Mouse (Mus musculus) testis, postnatal 14 days (tissue): Measurements from ENCODE around the gene Mst1r.
A peak's percentile ranks its signal among the peaks of the same experiment; 100 is the strongest.

Experiments used
- DNase-seq: peaks from one replicate; pipeline ENCODE4 v3.0.0; 2021; ENCODE audit warnings: low spot score

Gene Mst1r

DNA sequence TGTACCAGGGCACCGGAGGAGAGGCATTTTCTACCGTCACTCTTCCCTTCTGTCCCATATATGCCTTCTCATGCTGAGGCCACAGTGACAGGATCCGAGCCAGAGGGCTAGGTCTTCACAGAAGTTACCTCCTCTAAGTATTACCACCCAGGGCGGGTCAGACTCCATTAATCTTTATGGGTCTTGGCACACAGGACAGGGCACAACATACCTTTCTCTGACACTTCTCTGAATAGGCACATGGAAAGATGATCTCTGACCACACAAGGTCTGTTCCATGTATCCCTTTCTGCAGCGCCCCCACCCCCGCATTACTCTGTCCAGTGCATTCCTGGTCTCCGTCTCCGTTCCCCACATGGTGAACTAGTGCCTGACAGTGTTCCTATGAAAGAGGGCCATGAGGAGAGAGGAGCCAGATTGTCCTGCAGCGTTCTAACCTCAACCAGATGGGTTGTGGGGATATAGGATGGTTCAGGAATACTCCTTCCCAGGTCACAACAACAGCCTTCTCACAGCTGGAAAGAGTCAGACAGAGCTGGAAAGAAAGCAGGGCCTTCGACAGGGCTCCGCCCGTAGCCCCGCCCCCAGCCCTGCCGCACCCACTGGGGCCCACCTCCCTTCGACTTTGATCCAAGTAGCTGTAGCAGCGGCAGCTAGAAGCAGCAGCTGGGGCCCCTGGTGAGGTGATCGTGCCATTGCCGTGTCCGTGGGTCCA is at the start of gene Mst1r:
Gene Mst1r (plus strand): TSS at position 622 of the 715 bp plus-strand sequence.
- DNase-seq: peak; percentile 75

DNA sequence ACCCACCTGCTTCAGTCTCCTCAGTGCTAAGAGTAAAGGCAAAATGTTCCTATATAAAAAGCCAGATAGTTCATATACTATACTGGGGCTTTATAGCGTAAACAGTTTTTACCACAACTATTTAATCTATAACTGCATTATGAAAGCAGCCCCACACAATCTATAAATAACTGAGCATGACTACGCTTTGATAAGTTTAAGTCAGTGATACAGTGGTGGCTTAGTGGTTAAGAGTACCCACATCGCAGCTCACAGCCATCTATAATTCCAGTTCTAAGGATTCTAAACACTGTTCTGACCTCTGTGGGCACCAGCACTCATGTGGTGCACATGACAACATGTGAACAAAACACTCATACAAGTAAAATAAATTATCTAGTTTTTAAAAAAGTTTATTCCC is 48.3 kb upstream of the Mst1r start:
- no peak for DNase-seq

DNA sequence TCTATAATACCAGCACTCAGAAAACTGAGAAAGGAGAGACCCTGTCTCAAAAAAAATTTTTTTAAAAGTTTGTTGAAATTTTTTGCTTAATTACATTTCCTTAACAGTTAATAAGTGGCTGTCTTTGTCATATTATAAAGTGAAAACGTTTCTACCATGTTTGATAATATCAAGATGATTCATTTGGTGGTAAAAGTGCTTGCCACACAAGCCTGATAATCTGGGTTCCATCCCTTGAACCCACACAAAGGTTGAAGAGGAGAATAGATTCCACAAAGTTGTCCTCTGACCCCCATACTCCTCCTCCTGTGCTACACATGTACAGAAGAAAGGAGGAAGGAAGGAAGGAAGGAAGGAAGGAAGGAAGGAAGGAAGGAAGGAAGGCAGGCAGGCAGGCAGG is 42.2 kb upstream of the Mst1r start:
- no peak for DNase-seq

DNA sequence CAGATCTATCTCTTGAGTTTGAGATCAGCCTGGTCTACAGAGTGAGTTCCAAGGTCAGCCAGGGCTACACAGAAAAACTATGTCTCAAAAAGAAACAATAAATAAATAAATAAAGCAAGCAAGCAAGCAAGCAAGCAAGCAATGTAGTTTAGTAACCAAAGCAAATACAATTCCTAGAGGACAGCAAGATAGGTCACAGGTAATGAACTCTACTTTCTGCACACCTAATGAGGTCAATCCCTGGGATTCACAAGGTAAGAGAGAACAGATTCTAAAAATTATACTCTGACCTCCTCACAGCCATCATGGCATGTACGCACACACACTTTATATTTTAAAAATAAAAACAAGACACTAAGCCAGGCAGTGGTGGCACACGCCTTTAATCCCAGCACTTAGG is 40.6 kb upstream of the Mst1r start:
- DNase-seq: no peak

DNA sequence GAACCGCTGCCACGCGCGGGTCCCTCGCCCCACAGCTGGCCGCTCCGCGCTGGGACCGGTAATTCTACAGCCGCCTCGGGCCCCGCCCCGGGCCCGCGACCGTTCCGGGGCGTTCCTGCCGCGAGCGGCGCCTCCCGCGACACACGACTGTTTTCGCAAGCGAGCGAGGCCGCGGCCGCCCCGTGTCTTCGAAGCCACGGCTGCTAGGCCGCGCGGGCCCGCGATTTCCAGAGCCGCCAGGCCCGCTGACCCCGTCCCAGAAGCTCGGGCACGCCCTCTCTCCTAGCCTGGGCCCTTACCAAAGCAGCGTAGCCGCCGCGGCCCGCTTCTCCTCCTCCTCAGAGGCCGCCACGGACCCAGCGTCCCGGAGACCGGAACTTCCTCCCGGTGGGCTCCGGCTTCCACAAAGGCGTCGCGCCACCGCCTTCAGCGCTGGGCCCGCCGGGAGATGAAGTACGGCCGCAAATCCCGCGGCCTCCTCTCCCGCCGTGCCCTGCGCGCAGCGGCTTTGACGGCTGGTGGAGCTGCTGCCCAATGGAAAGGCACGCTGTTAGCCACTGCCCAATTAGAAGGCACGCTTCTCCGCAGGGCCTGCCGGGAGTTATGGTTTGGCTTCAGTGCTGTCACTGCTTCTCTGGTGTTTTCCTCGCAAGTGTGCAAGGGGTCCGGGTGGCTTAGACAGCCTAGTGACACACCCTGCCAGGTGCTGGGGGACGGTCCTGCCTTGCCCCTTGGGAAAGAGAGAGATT is 34.1 kb upstream of the Mst1r start:
- peak; percentile 97 for DNase-seq

DNA sequence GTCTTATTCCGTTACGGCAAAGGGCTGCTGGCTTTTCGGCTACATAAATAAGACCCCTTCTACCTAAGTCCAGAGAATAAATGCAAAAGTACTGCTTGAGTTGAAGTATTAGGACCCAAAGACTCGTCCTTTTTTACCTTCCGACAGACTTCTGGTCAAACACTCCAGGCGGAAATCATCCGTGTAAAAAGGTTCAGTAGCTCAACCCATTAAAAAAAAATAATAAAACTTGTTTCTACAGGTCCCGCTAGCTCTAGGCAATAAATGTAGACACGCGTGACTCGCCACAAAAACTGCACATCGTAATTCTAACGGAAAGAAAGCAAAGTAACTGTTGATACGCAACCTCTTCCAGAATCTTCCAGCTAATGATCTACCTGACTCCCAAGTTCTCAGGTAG is 33.5 kb upstream of the Mst1r start, which contains the start of gene Rbm6:
Gene Rbm6 (minus strand): TSS at position 101 of the 400 bp plus-strand sequence.
- DNase-seq: no peak

DNA sequence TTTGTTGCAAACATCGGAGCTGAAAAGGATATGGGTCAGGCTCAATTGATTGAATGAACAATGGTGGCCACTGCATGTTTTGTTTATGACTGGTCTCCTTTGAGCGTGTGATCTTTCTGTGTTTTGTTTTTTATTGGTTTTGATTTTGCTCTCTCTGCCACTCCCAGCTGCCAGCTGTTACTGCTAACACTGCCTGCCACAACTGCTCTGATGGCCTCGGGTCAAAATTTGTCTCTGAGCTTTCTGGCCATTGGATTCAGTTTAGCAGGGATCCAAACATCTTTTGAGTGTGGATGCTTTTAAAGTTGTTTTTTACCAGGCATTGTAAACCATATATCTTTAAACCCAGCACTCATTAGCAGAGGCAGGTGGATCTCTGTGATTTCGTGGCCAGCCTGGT is 26.3 kb upstream of the Mst1r start:
- DNase-seq: no peak

DNA sequence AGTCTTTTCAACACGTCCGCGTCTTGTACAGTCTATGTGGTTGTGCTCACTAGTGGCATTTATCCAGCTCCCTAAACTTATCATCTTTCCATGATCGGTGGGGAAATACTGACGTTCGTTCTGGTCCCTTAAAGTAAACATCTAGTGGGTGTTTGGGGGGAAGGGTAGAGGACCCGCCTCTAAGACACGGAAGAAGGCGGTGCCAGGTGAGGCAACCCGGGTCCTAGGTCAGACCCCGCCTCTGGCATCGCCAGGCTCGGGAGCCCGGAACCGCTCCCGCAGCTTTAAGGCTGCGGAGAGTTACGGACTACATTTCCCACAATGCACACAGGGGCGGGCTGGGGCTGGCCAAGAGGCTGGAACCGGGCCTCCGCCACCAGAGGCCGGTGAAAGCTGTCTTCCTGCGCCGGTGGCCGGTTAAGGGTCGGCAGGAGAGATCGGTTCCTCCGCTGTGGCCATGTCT is 18.8 kb upstream of the Mst1r start, which contains the start of gene Mon1a:
Gene Mon1a (plus strand): TSS at position 348 of the 463 bp plus-strand sequence.
- peak; percentile 87 for DNase-seq

DNA sequence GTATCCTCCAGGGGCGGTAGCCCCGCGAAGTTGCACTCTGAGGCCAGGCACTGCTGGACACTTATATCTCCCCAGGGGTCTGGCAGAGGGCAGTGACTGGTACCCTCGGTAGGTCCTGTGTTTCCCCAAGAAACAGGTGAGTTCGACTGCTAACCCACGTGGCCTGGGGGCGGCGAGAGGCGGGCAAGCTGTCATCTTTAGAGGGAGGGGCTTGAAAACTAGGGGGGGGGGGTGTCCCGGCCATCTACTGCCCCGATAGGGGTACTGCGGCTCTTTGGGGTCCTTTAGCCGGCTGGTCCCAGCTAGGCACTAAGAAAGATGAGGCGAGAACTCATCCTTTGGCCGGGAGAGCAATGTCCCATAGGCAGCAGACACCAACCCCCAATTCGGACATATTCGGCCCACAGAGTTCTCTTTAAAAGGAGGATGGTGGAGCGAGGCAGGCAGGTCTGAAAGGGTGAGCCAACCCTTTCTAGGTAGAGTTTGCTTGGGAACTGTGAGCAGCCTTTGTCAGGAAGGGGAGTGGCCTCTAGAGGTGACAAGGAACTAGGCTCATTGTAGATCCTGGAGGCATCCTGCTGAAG is 18.3 kb upstream of the Mst1r start:
- no peak for DNase-seq

DNA sequence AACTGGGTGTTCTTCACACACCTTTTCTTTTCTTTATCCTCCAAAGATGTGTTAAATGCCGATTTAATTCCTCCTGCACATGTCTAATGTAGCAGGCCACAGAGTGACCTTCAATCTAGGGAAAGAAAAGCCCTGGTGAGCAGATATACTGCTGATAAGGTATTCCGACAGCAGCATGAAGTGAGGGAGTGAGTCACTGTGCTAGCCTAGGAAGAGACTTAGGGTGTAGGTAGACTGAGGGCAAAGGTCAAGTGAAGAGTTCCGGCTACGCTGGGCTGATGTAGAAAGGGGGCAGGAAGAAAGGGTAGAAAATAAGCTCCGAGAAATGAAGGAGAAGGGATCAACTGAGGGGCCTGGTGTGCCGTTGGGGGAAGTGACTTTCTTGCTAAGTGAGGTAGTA is 16.4 kb upstream of the Mst1r start:
- DNase-seq: no peak

DNA sequence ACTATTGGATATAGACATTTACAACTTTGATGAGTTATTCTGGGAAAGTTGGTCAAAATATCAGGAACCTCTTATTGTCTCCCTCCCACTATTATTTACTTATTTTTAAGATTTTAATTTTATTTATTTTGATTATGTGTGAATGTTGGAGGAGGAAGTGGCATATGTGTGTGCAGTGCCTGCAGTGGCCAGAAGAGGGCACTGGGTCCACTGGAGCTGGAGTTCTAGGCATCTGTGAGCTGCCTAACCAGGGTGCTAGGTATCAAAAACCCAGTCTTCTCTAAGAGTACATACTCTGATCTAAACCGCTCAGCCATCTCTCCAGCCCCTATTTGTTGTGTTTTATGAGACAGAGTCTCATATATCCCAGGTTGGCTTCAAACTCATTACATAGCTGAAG is 15.7 kb upstream of the Mst1r start:
- no peak for DNase-seq

DNA sequence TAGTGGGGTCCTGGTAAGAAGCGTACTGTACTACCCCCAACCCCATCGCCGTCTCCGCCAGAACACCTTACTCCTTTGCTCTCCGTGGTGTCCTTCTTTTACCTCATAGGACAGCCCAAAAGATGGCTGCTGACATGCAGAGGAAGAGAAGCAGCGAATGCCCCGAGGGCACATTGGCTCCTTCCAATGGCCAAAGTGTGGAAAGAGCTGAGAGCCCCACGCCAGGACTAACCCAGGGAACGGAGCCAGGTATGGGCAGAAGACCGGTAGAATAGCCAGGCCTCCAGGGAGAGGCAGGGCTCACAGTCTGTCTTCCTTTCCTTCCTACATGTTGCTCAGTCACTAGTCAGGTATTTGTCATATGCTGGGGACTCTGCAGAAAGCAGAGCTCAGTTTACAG is 8.1 kb upstream of the Mst1r start:
- no peak for DNase-seq

DNA sequence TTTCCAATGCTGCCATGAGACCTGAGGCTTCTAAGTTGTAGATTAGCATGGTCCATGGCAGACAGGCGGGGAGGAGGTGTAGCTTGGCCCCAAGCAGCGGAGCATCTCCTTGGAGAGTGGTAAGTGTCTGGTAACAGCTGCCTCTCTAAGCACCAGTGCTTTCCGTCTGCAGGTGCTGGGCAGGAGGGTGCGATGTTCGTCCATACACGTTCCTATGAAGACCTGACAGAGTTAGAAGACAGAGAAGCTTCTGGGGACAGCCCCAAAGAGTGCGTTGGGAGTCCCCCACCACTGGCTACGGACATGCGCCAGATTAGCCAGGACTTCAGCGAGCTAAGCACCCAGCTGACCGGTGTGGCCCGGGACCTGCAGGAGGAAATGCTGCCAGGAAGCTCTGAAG is 6.8 kb upstream of the Mst1r start:
- no peak for DNase-seq

DNA sequence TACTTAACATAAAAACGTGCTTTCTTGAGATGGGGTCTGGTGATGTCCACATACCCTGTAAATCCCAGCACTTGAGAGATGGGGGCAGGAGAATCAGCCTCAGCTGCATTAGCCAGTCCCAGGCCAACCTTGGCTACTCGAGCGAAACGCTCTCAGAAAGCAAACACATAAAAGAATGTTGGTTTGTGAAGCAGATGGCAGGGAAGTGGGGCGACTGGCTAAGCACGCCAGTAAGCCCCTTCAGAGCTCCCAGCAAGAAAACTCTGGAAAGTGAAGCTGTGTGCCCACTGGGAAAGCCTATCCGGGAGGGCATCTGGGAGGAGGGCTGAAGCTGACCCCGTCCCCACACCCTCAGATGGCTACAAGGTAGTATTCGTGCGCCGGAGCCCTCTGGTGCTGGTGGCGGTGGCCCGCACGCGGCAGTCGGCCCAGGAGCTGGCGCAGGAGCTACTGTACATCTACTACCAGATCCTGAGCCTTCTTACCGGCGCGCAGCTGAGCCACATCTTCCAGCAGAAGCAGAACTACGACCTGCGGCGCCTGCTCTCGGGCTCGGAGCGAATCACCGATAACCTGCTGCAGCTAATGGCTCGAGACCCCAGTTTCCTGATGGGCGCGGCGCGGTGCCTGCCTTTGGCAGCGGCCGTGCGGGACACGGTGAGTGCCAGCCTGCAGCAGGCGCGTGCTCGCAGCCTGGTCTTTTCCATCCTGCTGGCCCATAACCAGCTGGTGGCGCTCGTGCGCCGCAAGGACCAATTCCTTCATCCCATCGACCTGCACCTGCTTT is 5.6 kb upstream of the Mst1r start:
- peak; percentile 76 for DNase-seq

DNA sequence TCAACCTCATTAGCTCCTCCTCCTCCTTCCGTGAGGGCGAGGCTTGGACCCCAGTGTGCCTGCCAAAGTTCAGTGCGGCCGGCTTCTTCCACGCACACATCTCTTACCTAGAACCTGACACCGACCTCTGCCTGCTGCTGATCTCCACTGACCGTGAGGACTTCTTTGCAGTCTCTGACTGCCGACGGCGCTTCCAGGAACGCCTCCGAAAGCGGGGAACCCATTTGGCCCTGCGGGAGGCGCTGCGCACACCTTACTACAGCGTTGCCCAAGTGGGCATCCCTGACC is 5.1 kb upstream of the Mst1r start:
- no peak for DNase-seq

DNA sequence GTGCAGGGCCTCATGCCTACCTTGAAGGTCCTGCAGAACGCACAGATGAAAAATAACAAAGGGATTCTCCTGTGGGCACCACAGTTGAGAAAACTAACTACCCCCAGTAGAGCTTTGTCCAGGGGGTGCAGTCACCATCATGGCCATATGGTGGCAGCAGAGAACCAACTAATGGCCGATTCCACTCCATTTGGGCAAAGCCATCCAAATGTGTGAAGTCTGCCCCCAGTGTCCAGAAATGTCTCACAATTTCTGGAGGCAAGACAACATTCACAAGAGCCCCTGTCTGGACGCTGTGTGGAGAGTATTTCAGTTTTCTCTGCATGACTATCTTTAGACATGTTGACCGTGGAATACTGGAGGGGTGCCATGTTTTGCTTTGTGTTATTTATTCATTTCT is 1.9 kb upstream of the Mst1r start:
- peak; percentile 64 for DNase-seq

DNA sequence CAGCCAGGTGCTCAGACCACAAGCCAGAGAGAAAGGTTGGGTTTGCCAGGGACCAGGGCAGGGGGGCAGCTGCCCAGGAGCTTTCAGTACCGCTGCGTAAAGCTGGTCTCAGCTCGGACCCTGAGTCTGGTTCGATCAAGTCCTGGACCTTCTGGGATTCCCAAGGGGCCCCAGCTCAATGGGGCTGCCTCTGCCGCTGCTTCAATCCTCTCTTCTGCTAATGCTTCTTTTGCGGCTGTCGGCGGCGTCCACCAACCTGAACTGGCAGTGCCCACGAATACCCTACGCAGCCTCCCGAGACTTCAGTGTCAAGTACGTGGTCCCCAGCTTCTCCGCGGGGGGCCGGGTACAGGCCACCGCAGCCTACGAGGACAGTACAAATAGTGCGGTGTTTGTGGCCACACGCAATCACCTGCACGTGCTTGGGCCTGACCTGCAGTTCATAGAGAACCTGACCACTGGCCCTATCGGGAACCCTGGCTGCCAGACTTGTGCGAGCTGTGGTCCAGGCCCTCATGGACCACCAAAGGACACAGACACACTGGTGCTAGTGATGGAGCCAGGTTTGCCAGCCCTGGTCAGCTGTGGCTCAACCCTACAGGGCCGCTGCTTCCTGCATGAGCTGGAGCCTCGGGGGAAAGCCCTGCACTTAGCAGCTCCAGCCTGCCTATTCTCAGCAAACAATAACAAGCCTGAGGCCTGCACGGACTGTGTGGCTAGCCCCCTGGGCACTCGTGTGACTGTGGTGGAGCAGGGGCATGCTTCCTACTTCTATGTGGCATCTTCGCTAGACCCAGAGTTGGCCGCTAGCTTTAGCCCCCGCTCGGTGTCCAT is 511 bp downstream of the Mst1r start:
- DNase-seq: no peak

DNA sequence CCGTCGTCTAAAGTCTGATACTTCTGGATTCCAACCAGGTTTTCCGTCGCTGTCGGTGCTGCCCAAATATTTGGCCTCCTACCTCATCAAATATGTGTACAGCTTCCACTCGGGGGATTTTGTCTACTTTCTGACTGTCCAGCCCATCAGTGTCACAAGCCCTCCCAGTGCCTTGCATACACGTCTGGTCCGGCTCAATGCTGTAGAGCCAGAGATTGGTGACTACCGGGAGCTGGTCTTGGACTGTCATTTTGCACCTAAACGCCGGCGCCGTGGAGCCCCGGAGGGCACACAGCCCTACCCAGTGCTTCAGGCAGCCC is 1.1 kb downstream of the Mst1r start:
- DNase-seq: no peak

DNA sequence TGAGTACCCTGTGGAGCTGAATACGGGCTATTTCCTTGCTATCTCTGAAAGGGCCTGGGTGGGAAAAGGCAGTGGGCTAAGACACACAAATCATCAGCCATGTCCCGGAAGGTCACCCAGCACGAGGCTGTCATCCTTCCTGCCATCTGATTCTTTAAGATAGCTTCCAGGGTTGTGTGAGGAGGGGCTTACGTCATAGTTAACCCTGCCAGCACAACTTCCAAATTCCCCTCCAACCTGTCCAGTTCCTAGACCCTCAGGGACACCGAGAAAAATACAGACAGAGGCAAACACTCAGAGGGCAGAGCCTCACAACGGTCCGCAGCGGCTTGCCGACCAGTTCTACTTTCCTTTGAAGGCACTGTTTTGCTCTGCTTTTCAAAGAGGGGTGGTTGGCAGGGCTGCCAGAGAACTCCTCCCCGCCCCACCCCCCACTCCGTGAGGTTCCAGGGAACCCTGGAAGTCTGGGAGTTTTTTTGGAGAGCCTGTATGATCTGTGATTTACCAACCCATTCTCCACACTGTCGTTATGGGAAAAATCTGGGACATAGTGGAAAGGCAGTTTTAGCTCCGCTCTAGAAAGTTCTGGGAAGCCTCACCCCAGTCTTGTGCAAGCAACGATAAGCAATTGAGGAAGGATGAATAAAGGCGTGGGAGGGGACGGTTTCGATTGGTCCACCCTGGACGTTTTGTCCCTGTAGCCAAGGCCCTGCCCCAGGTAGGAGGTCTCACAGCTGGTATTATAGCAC is 1.9 kb downstream of the Mst1r start:
- no peak for DNase-seq

DNA sequence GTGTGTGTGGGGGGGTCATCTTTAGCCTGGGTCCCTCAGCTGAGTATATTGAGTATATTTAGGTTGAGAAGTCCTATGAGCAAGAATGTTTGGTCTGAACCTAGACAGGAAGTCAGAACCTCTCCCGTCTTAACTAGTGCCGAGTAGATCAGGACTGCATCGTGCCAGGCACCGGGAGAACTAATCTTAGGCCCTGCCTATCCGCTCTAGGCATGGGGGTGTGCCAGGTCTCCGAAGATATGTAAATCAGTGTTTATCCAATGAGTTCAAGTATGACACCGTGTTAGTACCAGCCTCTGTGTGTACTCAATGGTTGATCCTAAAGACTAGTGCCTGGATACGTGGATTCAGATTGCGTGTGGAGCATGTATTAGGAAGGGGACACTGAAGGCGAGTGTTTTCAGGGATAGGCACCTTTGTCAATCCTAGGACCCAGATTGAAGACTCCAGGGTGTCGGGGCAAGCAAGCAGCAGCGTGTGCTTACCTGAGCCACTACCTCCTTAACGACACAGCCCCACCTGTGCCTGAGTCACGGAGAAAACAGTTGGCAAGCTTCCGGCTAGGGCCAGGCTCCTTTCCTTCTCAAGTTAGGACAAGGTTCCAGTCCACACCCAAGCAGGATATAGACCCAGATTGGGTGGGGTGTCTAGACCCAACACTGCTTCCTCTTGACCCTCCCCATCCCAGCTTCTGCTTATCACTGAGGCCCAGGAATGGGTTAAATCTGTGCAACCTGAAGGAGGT is 3.5 kb downstream of the Mst1r start:
- no peak for DNase-seq
